Mouse (Mus musculus) lung, embryonic 14.5 days (tissue): ENCODE measurements around the gene Agmat. TPM values are rescaled to one million over a fixed set of nuclear protein-coding genes. Genes with fewer than 3 reads are reported as not detected.

Source experiments
- ATAC-seq: fragments of 200-750 bp; cut with Nextera tagmentation; 2 replicates; pipeline ENCODE4 v1.8.0; 2017; ENCODE audit warnings: mild to moderate bottlenecking, moderate TSS enrichment, moderate library complexity; ENCODE audit not compliant: insufficient read depth
- DNase-seq: peaks from one replicate; pipeline ENCODE4 v3.0.0-alpha.2; 2015
- H3K27ac ChIP-seq: fragments of 300-500 bp; sonication (generic); 2 replicates; pipeline ENCODE4 v1.5.1; 2014; ENCODE audit warnings: low read depth, mild to moderate bottlenecking, moderate library complexity
- H3K27me3 ChIP-seq: fragments of 300-500 bp; sonication (generic); 2 replicates; pipeline ENCODE4 v1.6.1; 2014; ENCODE audit warnings: low read length, control low read depth; ENCODE audit not compliant: insufficient read depth
- H3K36me3 ChIP-seq: fragments of 300-500 bp; sonication (generic); 2 replicates; pipeline ENCODE4 v1.6.1; 2014; ENCODE audit warnings: control low read depth; ENCODE audit not compliant: insufficient read depth
- H3K4me1 ChIP-seq: fragments of 300-500 bp; sonication (generic); 2 replicates; pipeline ENCODE4 v1.6.1; 2014; ENCODE audit warnings: antibody characterized with exemption, control low read depth; ENCODE audit not compliant: insufficient read depth
- H3K4me2 ChIP-seq: fragments of 300-500 bp; sonication (generic); 2 replicates; pipeline ENCODE4 v1.6.1; 2014; ENCODE audit warnings: mild to moderate bottlenecking
- H3K4me3 ChIP-seq: fragments of 300-500 bp; sonication (generic); 2 replicates; pipeline ENCODE4 v1.5.1; 2014; ENCODE audit warnings: low read depth, low read length
- H3K9ac ChIP-seq: fragments of 300-500 bp; sonication (generic); 2 replicates; pipeline ENCODE4 v1.6.1; 2014
- H3K9me3 ChIP-seq: fragments of 300-500 bp; sonication (generic); 2 replicates; pipeline ENCODE4 v1.6.1; 2016; ENCODE audit warnings: low read depth, low read length, control low read depth
- CTCF ChIP-seq: IDR thresholded peaks from 2 replicates; pipeline ENCODE4 v1.5.1; 2016; ENCODE audit warnings: antibody characterized with exemption, low read depth
- WGBS: fragments of 180-500 bp; shearing (Covaris S2); extraction: QIAGEN DNeasy Blood & Tissue Kit; methylation state at CpG from one replicate; pipeline ENCODE4 v1.1.7; 2014; 5-methylcytosine and 5-hydroxymethylcytosine counted together
- polyA plus RNA-seq: library from polyadenylated mRNA; unstranded; fragments of >200 nt; fragmentation: Nextera tagmentation; extraction: Ambion mirVana; gene quantifications from 2 replicates; pipeline ENCODE4 v1.2.1, GENCODE M21; 2014

Agmat gene
- polyA plus RNA-seq, 1 experiment from 2014 or later: not detected

DNA sequence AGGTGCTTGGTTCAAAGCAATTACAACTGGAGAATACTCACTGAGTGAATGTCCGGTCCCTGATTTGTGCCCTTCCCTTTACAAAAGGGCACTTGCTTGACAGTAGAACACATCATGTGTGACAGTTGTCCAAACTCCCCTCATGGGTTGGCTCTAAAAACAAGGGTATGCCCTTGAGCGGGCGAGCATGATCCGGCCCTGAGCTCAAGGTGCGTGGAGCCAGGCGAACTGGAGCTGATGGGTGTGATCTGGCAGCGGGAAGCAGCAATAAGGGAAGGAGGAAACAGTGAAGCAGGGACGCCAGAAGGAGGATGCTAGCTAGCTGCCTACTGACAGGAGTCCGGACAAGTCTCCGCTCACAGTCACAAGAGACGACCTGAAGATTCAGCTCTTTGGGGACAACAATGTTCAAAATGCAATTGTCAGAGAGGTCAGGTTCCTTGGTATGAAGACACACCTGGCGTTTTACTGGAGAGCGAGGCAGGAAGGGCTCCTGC lies 15.7 kb downstream of the Agmat start:
- no peaks in the 10 kb centered on the region for H3K27me3 ChIP-seq
- H3K36me3 ChIP-seq: peaks cover 56% of the 10 kb centered on the region
- no peak overlapping the region for H3K27ac ChIP-seq
- ATAC-seq: no peak
- no peak overlapping the region for H3K9ac ChIP-seq
- no peak overlapping the region for H3K4me3 ChIP-seq
- no peak for DNase-seq
- H3K9me3 ChIP-seq: no peaks in the 10 kb centered on the region
- H3K4me1 ChIP-seq: peaks cover 5% of the 10 kb centered on the region; the same call in 1 of the 2 replicates
- 93% methylated on average over 13 of the region's 13 CpGs for WGBS
- no peak overlapping the region for H3K4me2 ChIP-seq
- no peak for TF ChIP-seq CTCF

DNA sequence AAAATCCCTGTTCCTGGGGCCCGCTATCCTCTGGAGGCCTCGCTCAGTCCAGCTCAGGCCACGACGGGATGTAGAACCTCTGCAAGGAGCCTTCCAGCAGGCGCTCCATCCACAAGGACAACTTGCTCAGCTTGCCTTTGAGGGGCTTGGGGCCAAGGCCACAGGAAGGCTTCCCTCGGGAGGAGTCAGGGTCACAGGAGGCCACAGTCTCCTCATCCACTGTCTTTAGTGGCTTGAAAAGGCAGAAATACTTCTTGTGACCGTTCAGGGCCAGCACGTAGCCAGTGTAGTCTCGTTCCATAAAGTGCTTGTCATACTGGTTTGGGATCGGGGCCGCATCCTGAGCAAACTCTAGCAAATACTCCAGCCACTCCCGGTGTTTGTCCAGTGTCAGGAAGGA lies 17.0 kb downstream of the Agmat start:
- DNase-seq (no peak), ATAC-seq (no peak)
- peaks cover 13% of the 10 kb centered on the region for H3K4me1 ChIP-seq
- TF ChIP-seq CTCF: no peak
- no peak overlapping the region for H3K4me2 ChIP-seq
- H3K9me3 ChIP-seq: no peaks in the 10 kb centered on the region
- 83% methylated on average over 12 of the region's 12 CpGs for WGBS
- H3K36me3 ChIP-seq: peaks cover 66% of the 10 kb centered on the region
- H3K9ac ChIP-seq: no peak overlapping the region
- H3K27me3 ChIP-seq: no peaks in the 10 kb centered on the region
- no peak overlapping the region for H3K27ac ChIP-seq
- no peak overlapping the region for H3K4me3 ChIP-seq

DNA sequence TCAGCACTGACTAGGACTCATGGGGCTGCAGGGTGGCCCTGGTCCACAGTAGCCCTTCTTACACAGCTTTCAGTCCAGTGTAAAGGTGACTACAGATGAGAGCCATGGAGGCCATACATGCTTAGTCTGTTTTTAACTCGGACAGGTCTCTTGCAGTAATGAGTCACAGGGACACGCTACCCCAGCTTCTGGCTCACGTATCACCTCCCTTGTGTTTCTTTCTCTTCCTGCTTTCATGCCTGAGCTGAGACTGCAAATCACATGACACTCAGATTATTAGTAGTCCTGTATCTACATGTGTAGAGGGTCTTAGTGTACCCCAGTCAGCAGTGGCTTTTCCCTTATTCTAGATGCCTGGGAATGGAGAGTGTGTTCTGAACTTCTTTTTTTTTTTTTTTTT lies 18.5 kb downstream of the Agmat start:
- H3K27ac ChIP-seq: no peak overlapping the region
- no peaks in the 10 kb centered on the region for H3K9me3 ChIP-seq
- no peak overlapping the region for H3K9ac ChIP-seq
- H3K36me3 ChIP-seq: peaks cover 78% of the 10 kb centered on the region
- WGBS: 94% methylated on average over 3 of the region's 3 CpGs
- H3K27me3 ChIP-seq: no peaks in the 10 kb centered on the region
- peaks cover 13% of the 10 kb centered on the region for H3K4me1 ChIP-seq
- ATAC-seq (no peak), DNase-seq (no peak)
- H3K4me3 ChIP-seq: no peak overlapping the region
- no peak overlapping the region for H3K4me2 ChIP-seq
- no peak for TF ChIP-seq CTCF

DNA sequence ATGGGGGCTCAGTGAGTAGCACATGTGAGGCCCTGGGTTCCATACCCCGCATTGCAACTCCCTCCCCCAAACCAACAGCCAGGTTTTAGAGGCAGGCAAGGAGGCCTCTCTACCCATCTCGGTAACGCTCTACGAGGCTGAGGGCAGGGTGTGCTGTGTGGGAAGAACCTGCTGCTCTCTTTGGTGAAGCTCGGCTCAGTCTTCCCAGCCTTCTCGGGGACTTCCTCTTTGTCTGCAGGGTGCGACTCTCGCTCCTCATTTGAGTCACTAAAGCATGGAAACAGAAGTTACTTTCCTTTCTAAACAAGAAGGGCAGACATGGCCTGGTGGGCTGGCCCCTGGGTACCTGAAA lies 19.8 kb downstream of the Agmat start:
- Histone ChIP-seq H3K9ac (no peak overlapping the region), H3K4me1 (peaks cover 13% of the 10 kb centered on the region), H3K9me3 (no peaks in the 10 kb centered on the region), H3K4me2 (peak overlapping the region; percentile 30; the same call in 1 of the 2 replicates), H3K36me3 (peaks cover 85% of the 10 kb centered on the region), H3K4me3 (no peak overlapping the region), H3K27me3 (no peaks in the 10 kb centered on the region), H3K27ac (peak overlapping the region; percentile 91)
- 60% methylated on average over 8 of the region's 8 CpGs for WGBS
- TF ChIP-seq CTCF: no peak
- DNase-seq (no peak), ATAC-seq (peak; percentile 16; the same call in 1 of the 2 replicates)

DNA sequence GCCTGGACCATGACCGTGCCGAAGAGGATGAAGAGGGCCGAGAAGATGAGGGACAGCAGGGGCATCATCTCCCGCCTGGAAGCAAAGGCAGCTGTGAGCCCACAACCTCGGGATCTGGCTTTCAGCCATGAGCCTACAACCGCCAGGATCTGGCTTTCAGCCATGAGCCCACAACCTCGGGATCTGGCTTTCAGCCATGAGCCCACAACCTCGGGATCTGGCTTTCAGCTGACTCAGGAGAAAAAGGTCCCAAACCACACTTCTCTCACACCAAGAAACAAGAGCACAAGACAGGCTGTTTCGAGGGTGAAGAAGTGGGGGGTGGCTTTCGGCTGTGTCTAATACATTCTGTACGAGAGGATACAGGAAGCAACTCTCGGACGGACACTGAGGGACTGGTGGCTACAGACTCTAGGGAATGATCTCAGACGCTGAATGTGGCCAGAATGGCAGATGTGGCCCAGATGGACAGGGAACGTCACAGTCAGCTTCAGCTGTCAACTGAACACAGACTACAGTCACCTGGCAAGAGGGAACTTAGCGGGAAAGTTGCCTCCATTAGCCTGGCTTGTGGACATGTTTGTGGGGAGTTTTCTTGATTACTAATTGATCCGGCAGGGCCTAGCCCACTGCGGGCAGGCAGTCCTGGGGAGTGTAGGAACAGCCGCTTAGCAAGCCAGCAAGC lies 20.3 kb downstream of the Agmat start:
- no peaks in the 10 kb centered on the region for H3K9me3 ChIP-seq
- no peak for TF ChIP-seq CTCF
- H3K27ac ChIP-seq: peak overlapping the region; percentile 91
- H3K4me2 ChIP-seq: peak overlapping the region; percentile 30
- H3K9ac ChIP-seq: 0 out of 2 replicates have a peak overlapping the region, but pooled peaks have one; percentile 4
- H3K27me3 ChIP-seq: no peaks in the 10 kb centered on the region
- DNase-seq (peak; percentile 94), ATAC-seq (peak; percentile 87)
- H3K4me1 ChIP-seq: peaks cover 13% of the 10 kb centered on the region
- 27% methylated on average over 19 of the region's 19 CpGs for WGBS
- peaks cover 84% of the 10 kb centered on the region for H3K36me3 ChIP-seq
- H3K4me3 ChIP-seq: no peak overlapping the region

DNA sequence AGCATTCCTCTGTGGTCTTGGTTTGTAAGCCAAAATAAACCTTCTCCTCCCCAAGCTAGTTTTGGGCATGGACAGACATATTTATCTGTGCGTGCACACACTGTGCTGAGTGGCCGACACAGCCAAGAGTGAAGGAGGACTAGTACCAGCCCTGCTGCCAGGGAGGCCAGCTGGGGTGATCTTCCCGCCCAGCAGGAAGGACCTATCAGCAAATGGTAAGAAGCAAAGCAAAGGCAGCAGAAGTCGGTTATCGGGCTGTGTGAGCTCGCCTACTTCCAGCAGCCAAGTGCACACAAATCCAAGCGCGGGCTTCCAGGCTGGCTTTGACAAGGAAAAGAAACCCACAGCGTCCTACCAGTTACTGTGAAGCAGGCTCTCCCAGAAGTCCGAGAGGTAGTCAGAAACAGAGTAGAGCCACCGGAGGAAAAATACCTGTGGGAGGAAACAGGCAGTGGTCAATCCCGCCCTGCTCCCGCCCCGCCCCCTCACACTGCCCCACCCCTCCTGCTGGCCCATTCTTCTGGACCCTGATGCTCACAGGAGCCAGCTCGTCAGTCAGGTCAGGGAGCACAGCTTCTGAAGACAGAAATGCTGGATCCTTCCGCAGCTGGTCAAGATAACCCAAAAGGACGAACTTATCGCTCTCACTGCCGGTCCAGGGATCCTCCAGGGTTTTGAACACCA lies 21.0 kb downstream of the Agmat start:
- peak overlapping the region; percentile 30 for H3K4me2 ChIP-seq
- TF ChIP-seq CTCF: no peak
- ATAC-seq: peak; percentile 85
- peaks cover 79% of the 10 kb centered on the region for H3K36me3 ChIP-seq
- whole genome bisulfite sequencing: 50% methylated on average over 19 of the region's 19 CpGs
- H3K9me3 ChIP-seq: no peaks in the 10 kb centered on the region
- peaks cover 13% of the 10 kb centered on the region for H3K4me1 ChIP-seq
- peak; percentile 76 for DNase-seq
- H3K4me3 ChIP-seq: no peak overlapping the region
- H3K27me3 ChIP-seq: no peaks in the 10 kb centered on the region
- H3K27ac ChIP-seq: peak overlapping the region; percentile 91
- H3K9ac ChIP-seq: no peak overlapping the region

DNA sequence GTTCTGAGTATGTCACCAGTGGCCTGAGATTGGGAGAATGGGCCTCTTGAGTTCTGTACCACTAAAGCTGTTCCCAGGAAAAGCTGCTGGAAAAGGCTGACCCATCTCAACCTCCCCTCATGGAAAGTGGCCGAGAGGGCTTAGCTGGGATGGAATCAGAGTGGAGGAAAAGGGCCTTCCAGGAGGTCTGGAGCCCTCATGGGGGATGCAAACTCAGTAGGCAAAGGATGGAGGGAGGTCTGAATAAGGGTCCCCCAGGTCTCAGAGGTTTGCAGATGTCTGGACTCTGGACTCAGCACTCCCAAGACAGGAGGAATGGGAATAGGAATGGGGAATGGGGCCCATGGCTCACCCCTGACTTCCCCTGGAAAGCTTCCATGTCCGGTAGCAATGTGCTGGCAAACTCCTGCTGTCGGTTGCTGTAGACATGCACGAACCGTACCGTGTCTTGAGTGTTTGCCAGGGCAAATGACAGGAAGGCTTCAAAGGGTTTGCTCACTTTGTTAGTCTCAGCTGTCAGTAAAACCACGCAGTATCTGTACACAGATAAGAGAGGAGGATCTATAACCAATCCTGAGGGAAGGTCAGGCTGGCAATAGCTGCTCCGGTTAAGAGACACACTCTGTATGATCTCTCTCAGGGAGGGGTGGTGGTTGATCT lies 23.2 kb downstream of the Agmat start:
- Histone ChIP-seq H3K4me2 (no peak overlapping the region), H3K27me3 (no peaks in the 10 kb centered on the region), H3K9ac (no peak overlapping the region), H3K27ac (no peak overlapping the region), H3K4me3 (no peak overlapping the region), H3K9me3 (no peaks in the 10 kb centered on the region), H3K4me1 (peaks cover 13% of the 10 kb centered on the region), H3K36me3 (peaks cover 77% of the 10 kb centered on the region)
- DNase-seq: peak; percentile 61
- ATAC-seq: no peak
- TF ChIP-seq CTCF: no peak
- WGBS: 44% methylated on average over 8 of the region's 8 CpGs
